Mouse (Mus musculus) erythroblast, embryonic 14.5 days (primary cell): Measurements from ENCODE around the gene Inmt.

Source experiments
- GATA1 ChIP-seq: IDR thresholded peaks from 2 replicates; pipeline ENCODE4 v1.6.1; 2012; ENCODE audit warnings: low read length, inconsistent platforms, mixed read lengths
- TAL1 ChIP-seq: IDR thresholded peaks from 3 replicates; pipeline ENCODE4 v1.6.1; 2012; ENCODE audit warnings: low read length, inconsistent platforms, mixed read lengths

DNA sequence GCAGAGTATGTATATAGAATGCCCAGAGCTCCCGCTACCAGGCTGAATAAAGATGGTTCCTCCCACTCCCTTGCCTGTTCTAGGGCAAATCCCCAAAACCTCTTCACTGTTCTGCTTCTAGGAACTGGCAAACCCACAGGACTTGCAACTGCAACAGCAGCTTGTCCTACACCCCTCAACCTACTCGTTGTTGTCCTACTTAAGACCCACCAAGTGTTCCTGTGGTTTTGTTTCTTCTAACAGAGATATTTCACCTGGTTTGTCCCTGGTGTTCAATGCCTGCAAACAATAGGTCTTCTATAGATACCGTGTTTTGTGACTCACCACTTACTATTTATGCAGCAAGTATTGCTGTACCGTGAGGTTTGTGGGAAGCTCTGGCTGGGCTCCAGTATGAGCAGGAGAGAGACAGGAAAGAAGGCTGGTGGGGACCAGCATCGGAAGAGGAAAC is 13.5 kb downstream of the Inmt start:
- no peak for TF ChIP-seq GATA1
- TF ChIP-seq TAL1: no peak
